Mouse (Mus musculus) liver, embryonic 11.5 days (tissue): ENCODE results near the gene Med16. TPM values are rescaled to one million over a fixed set of nuclear protein-coding genes. Genes with fewer than 3 reads are reported as not detected.

ENCODE experiments used
- ATAC-seq: fragments of 200-750 bp; cut with Nextera tagmentation; replicated peaks from 2 replicates; pipeline ENCODE4 v1.8.0; 2017; ENCODE audit warnings: moderate number of reproducible peaks, mild to moderate bottlenecking, moderate TSS enrichment, moderate library complexity; ENCODE audit not compliant: low FRiP score
- DNase-seq: peaks from one replicate; pipeline ENCODE4 v3.0.0-alpha.2; 2017; ENCODE audit warnings: low spot score
- H3K27ac ChIP-seq: fragments of 300-500 bp; sonication (generic); 2 replicates; pipeline ENCODE4 v1.5.1; 2014; ENCODE audit warnings: mild to moderate bottlenecking, low read depth, low read length, control low read depth
- H3K27me3 ChIP-seq: fragments of 300-500 bp; sonication (generic); replicated peaks from 2 replicates; pipeline ENCODE4 v1.6.1; 2014; ENCODE audit warnings: low read length, mixed read lengths; ENCODE audit not compliant: control insufficient read depth, insufficient read depth
- H3K36me3 ChIP-seq: fragments of 300-500 bp; sonication (generic); 2 replicates; pipeline ENCODE4 v1.6.1; 2014; ENCODE audit warnings: mild to moderate bottlenecking, low read length, moderate library complexity, mixed read lengths; ENCODE audit not compliant: control insufficient read depth, insufficient read depth
- H3K4me1 ChIP-seq: fragments of 300-500 bp; sonication (generic); replicated peaks from 2 replicates; pipeline ENCODE4 v1.6.1; 2014; ENCODE audit warnings: low read length, mixed read lengths; ENCODE audit not compliant: control insufficient read depth, insufficient read depth
- H3K4me2 ChIP-seq: fragments of 300-500 bp; sonication (generic); 2 replicates; pipeline ENCODE4 v1.6.1; 2014; ENCODE audit warnings: mild to moderate bottlenecking, control low read depth, moderate library complexity
- H3K4me3 ChIP-seq: fragments of 300-500 bp; sonication (generic); 2 replicates; pipeline ENCODE4 v1.5.1; 2014; ENCODE audit warnings: low read depth, low read length, control low read depth
- H3K9ac ChIP-seq: fragments of 300-500 bp; sonication (generic); 2 replicates; pipeline ENCODE4 v1.6.1; 2014; ENCODE audit warnings: low read depth, low read length, control low read depth
- H3K9me3 ChIP-seq: fragments of 300-500 bp; sonication (generic); 2 replicates; pipeline ENCODE4 v1.6.1; 2016; ENCODE audit warnings: low read length, inconsistent platforms, mixed read lengths; ENCODE audit not compliant: control insufficient read depth
- WGBS: fragments of 180-500 bp; shearing (Covaris S2); extraction: QIAGEN DNeasy Blood & Tissue Kit; methylation state at CpG from one replicate; pipeline ENCODE4 v1.1.7; 2014; 5-methylcytosine and 5-hydroxymethylcytosine counted together
- polyA plus RNA-seq: library from polyadenylated mRNA; unstranded; fragments of >200 nt; fragmentation: Nextera tagmentation; extraction: Ambion mirVana; gene quantifications from 2 replicates; pipeline ENCODE4 v1.2.1, GENCODE M21; 2014

Gene Med16
- polyA plus RNA-seq, 1 experiment from 2014 or later = 32.6 TPM

DNA sequence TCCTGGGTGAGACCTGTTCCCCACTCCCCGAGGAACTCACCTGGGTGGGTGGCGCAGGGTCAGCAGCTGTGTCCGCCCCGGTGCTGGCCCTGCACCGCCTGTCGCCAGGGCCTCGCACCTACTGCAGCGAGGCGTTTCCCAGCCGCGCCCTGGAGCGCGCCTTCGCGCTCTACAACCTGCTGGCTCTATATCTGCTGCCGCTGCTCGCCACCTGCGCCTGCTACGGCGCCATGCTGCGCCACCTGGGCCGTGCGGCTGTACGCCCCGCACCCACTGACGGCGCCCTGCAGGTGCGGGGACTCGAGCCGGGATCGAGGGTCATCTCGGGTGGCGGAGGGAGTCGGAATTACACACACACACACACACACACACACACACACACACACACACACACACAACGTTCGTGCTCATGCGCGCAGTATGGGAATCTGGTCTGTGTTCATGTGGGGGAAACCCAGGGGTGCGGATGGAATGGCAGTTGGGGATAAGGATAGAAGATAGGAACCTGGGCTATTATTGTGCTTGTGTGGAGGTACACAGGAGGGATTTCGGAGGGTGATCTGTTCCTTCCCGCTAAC is 12.3 kb upstream of the Med16 start, which contains the start of gene R3hdm4:
Gene R3hdm4 (minus strand): TSS at position 251 of the 578 bp plus-strand sequence.
- peak within 1 kb of the TSS; percentile 31 for H3K4me3 ChIP-seq
- H3K27me3 ChIP-seq = peaks cover 56% of the 10 kb centered on the region
- H3K36me3 ChIP-seq = no peaks in the 10 kb centered on the region
- peak within 1 kb of the TSS; percentile 58 for H3K4me2 ChIP-seq
- DNase-seq (no peak), ATAC-seq (no peak)
- H3K9ac ChIP-seq = no peak within 1 kb of the TSS
- H3K27ac ChIP-seq = no peak within 1 kb of the TSS
- H3K4me1 ChIP-seq = peaks cover 52% of the 10 kb centered on the region
- WGBS = 9% methylated on average over 41 of the region's 41 CpGs
- H3K9me3 ChIP-seq = no peaks in the 10 kb centered on the region

DNA sequence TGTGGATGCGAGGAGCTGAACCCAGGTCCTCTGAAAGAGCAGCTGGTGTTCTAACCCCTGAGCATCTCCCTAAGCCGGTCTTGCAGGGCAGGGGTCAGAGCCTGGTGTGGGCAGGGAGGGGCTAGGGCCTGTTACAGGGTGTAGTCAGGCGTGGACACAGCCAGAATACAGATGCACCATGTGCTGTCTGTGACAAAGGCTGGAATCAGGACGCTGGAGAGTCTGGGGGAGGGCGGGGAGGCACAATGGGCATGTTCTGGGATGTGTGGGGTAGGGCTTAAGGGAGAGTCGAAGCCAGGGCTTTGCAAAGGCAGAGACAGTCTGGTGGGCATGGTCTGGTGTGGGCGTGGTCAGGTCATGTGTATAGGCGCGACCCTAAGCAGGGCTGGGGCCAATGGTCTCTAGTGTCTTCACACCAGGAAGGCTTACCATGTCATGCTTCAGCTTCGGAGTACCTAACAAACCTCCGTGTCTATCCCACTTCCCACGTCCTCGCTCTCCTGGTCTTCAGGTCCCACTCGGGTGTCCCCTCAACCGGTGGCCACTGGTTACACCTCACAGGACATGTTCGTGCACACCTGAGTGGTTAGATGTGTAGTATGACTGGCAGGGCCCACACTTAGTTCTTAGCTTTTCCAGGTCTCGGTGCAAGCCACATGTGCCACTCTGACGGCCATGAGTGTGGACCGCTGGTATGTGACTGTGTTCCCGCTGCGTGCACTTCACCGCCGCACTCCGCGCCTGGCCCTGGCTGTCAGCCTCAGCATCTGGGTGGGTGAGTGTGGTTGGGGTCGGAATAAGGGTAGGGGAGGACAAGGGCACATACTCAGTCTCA is 11.6 kb upstream of the Med16 start:
- WGBS = 34% methylated on average over 26 of the region's 26 CpGs
- Histone ChIP-seq H3K4me2 (peak overlapping the region; percentile 58), H3K9me3 (no peaks in the 10 kb centered on the region), H3K27me3 (peaks cover 56% of the 10 kb centered on the region), H3K9ac (no peak overlapping the region), H3K4me1 (peaks cover 55% of the 10 kb centered on the region), H3K27ac (no peak overlapping the region), H3K4me3 (peak overlapping the region; percentile 31; the same call in 1 of the 2 replicates), H3K36me3 (no peaks in the 10 kb centered on the region)
- no peak for ATAC-seq
- DNase-seq = no peak

- H3K4me1 ChIP-seq = peaks cover 64% of the 10 kb centered on the region
- H3K9me3 ChIP-seq = no peaks in the 10 kb centered on the region
- ATAC-seq (no peak), DNase-seq (no peak)
- no peaks in the 10 kb centered on the region for H3K36me3 ChIP-seq
- peak overlapping the region; percentile 3; the same call in 1 of the 2 replicates for H3K4me3 ChIP-seq
- no peak overlapping the region for H3K9ac ChIP-seq
- H3K27me3 ChIP-seq = peaks cover 56% of the 10 kb centered on the region
- H3K4me2 ChIP-seq = peak overlapping the region; percentile 58
- 13% methylated on average over 21 of the region's 21 CpGs for WGBS
- no peak overlapping the region for H3K27ac ChIP-seq
Measured at GRCm38 (mm10) chr10:79919251-79919849, 10.6 kb upstream of the Med16 start.

DNA sequence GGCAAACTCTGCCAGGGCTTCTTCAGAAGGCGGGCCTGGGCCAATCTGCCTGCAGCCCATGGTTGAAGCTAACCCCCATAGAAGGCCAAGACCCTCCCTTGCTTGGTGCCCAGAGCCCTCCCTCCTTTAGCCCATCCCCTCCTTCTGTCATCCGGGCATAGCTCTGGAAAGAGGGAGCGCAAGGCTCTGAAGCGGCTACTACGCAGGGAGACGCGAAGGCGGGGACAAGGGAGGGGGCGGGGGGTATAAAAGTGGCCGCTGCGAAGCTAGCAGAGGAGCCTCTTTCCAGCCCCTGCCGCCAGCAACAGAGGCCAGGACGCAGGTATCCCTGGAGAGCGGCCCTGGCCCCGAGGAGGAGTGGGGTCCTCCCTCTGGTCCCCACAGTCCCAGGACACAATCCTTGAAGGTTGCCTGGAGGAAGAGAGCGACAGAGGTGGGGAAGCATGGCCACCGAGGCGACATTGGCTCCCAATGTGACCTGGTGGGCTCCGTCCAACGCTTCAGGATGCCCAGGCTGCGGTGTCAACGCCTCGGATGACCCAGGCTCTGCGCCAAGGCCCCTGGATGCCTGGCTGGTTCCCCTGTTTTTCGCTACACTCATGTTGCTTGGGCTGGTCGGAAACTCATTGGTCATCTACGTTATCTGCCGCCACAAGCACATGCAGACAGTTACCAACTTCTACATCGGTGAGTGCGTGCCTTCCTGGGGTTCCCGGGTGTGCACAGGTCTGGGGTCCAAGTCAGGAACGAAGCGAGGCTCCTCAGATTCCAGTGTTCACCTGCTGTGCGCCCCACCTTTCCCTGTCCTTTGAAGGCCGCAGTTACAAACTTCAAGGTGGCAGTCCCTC is 9.7 kb upstream of the Med16 start:
- peaks cover 72% of the 10 kb centered on the region for H3K4me1 ChIP-seq
- H3K27ac ChIP-seq = no peak overlapping the region
- H3K4me2 ChIP-seq = peak overlapping the region; percentile 58
- H3K27me3 ChIP-seq = peaks cover 56% of the 10 kb centered on the region
- H3K9ac ChIP-seq = peak overlapping the region; percentile 18
- 7% methylated on average over 35 of the region's 35 CpGs for WGBS
- no peaks in the 10 kb centered on the region for H3K36me3 ChIP-seq
- DNase-seq (no peak), ATAC-seq (no peak)
- no peaks in the 10 kb centered on the region for H3K9me3 ChIP-seq
- H3K4me3 ChIP-seq = peak overlapping the region; percentile 22

- Histone ChIP-seq H3K9me3 (no peaks in the 10 kb centered on the region), H3K36me3 (0 out of 2 replicates have a peak, but pooled peaks cover 3% of the 10 kb centered on the region), H3K4me1 (peaks cover 72% of the 10 kb centered on the region), H3K27ac (0 out of 2 replicates have a peak overlapping the region, but pooled peaks have one; percentile 71), H3K9ac (peak overlapping the region; percentile 90), H3K4me3 (peak overlapping the region; percentile 82), H3K4me2 (peak overlapping the region; percentile 97), H3K27me3 (peaks cover 52% of the 10 kb centered on the region)
- 63% methylated on average over 5 of the region's 5 CpGs for WGBS
- DNase-seq = no peak
- ATAC-seq = no peak
Measured at GRCm38 (mm10) chr10:79917532-79918100, 8.9 kb upstream of the Med16 start.

- Histone ChIP-seq H3K4me1 (peaks cover 72% of the 10 kb centered on the region), H3K4me2 (peak within 1 kb of the TSS; percentile 97), H3K4me3 (peak within 1 kb of the TSS; percentile 82), H3K36me3 (0 out of 2 replicates have a peak, but pooled peaks cover 3% of the 10 kb centered on the region), H3K27ac (peak within 1 kb of the TSS; percentile 71), H3K27me3 (peaks cover 46% of the 10 kb centered on the region), H3K9ac (peak within 1 kb of the TSS; percentile 90), H3K9me3 (no peaks in the 10 kb centered on the region)
- DNase-seq (peak; percentile 84), ATAC-seq (peak; percentile 80)
- WGBS = 3% methylated on average over 42 of the region's 42 CpGs
Measured at GRCm38 (mm10) chr10:79916808-79917531, 8.2 kb upstream of the Med16 start, which contains the start of gene Kiss1r. Kiss1r (plus strand) TSS chr10:79916971.

DNA sequence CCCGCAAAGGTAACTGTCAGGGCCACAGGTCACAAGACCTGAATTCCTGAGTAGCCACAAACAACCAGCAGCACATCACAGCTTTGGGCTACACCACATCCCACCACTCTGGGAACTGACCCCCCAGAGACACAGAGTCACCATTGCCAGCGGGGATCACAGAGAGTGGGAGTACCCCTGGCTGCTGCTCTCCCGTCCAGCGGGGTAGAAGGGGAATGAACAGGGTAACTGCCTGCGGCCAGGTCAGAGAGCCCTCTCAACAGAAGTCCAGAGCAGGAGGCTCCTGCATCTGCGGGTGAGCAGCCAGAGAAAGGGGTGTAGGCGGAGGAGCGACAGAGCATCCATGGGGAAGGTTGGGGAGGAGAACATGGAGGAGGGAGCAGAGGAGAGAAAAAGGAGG is 7.4 kb upstream of the Med16 start:
- H3K36me3 ChIP-seq = peaks cover 3% of the 10 kb centered on the region; the same call in 1 of the 2 replicates
- peaks cover 38% of the 10 kb centered on the region for H3K27me3 ChIP-seq
- H3K4me1 ChIP-seq = peaks cover 65% of the 10 kb centered on the region
- H3K9me3 ChIP-seq = no peaks in the 10 kb centered on the region
- 7% methylated on average over 8 of the region's 8 CpGs for whole genome bisulfite sequencing
- peak overlapping the region; percentile 90 for H3K9ac ChIP-seq
- H3K4me2 ChIP-seq = peak overlapping the region; percentile 97
- ATAC-seq (no peak), DNase-seq (no peak)
- peak overlapping the region; percentile 71 for H3K27ac ChIP-seq
- peak overlapping the region; percentile 82 for H3K4me3 ChIP-seq
